Mouse (Mus musculus) brain, embryonic 14.5 days (tissue): ENCODE measurements around the gene Arhgap10. TPM values are rescaled to one million over a fixed set of nuclear protein-coding genes. Genes with fewer than 3 reads are reported as not detected.

Experiments
- DNase-seq: peaks from one replicate; pipeline ENCODE4 v3.0.0-alpha.2; 2011; ENCODE audit warnings: low read depth
- CTCF ChIP-seq: fragments of 200-500 bp; IDR thresholded peaks from 2 replicates; pipeline ENCODE4 v1.5.1; 2012; ENCODE audit warnings: inconsistent platforms, mild to moderate bottlenecking, moderate library complexity, borderline replicate concordance; ENCODE audit not compliant: insufficient read depth, insufficient read length; ENCODE audit errors: extremely low read depth
- POLR2A ChIP-seq: fragments of 200-500 bp; IDR thresholded peaks from 2 replicates; pipeline ENCODE4 v1.6.1; 2012; ENCODE audit warnings: mild to moderate bottlenecking, inconsistent platforms, borderline replicate concordance; ENCODE audit not compliant: poor library complexity, insufficient read depth, insufficient read length, severe bottlenecking; ENCODE audit errors: extremely low read depth
- polyA plus RNA-seq: library from polyadenylated mRNA; depleted of rRNA; stranded (reverse); fragments of >200 nt; gene quantifications from 2 replicates; pipeline ENCODE4 v1.2.3, GENCODE M21; 2012

Gene Arhgap10
- polyA plus RNA-seq, 1 experiment: 5.0 TPM

- DNase-seq: no peak
- TF ChIP-seq CTCF (no peak), POLR2A (no peak)
Observed at GRCm38 (mm10) chr8:77416034-77416433, 101.7 kb downstream of the Arhgap10 start.

- no peak for TF ChIP-seq POLR2A
- no peak for TF ChIP-seq CTCF
- DNase-seq: no peak
Observed at GRCm38 (mm10) chr8:77411262-77411661, 106.5 kb downstream of the Arhgap10 start.

- DNase-seq: no peak
- TF ChIP-seq POLR2A: no peak
- TF ChIP-seq CTCF: no peak
Observed at GRCm38 (mm10) chr8:77410394-77410793, 107.4 kb downstream of the Arhgap10 start.

GRCm38 (mm10) chr8:77408527-77409215, 109.1 kb downstream of the Arhgap10 start:
- peak; percentile 48 for DNase-seq
- no peak for TF ChIP-seq CTCF

- DNase-seq: no peak
Observed at GRCm38 (mm10) chr8:77406846-77407245, 110.9 kb downstream of the Arhgap10 start.

GRCm38 (mm10) chr8:77406444-77406843, 111.3 kb downstream of the Arhgap10 start:
- no peak for TF ChIP-seq CTCF
- no peak for TF ChIP-seq POLR2A
- DNase-seq: no peak

More at GRCm38 (mm10) chr8:77406846-77407245, 110.9 kb downstream of the Arhgap10 start:
- no peak for TF ChIP-seq POLR2A
- no peak for TF ChIP-seq CTCF

- no peak for TF ChIP-seq CTCF
- TF ChIP-seq POLR2A: no peak
- DNase-seq: no peak
Observed at GRCm38 (mm10) chr8:77404017-77404416, 113.7 kb downstream of the Arhgap10 start.

GRCm38 (mm10) chr8:77401934-77402333, 115.8 kb downstream of the Arhgap10 start:
- no peak for DNase-seq
- TF ChIP-seq CTCF (no peak), POLR2A (no peak)

- DNase-seq: no peak
- TF ChIP-seq POLR2A: no peak
- TF ChIP-seq CTCF: no peak
Observed at GRCm38 (mm10) chr8:77401140-77401539, 116.6 kb downstream of the Arhgap10 start.

- TF ChIP-seq POLR2A (no peak), CTCF (no peak)
Observed at GRCm38 (mm10) chr8:77384080-77384479, 133.7 kb downstream of the Arhgap10 start.

GRCm38 (mm10) chr8:77383671-77384070, 134.1 kb downstream of the Arhgap10 start:
- no peak for DNase-seq
- TF ChIP-seq CTCF (no peak), POLR2A (no peak)

More at GRCm38 (mm10) chr8:77384080-77384479, 133.7 kb downstream of the Arhgap10 start:
- DNase-seq: no peak

- TF ChIP-seq POLR2A (no peak), CTCF (no peak)
Observed at GRCm38 (mm10) chr8:77380844-77381243, 136.9 kb downstream of the Arhgap10 start.

More at GRCm38 (mm10) chr8:77380844-77381243, 136.9 kb downstream of the Arhgap10 start:
- DNase-seq: no peak
